Mouse (Mus musculus): ENCODE measurements around the gene Pdcd4.

DNA sequence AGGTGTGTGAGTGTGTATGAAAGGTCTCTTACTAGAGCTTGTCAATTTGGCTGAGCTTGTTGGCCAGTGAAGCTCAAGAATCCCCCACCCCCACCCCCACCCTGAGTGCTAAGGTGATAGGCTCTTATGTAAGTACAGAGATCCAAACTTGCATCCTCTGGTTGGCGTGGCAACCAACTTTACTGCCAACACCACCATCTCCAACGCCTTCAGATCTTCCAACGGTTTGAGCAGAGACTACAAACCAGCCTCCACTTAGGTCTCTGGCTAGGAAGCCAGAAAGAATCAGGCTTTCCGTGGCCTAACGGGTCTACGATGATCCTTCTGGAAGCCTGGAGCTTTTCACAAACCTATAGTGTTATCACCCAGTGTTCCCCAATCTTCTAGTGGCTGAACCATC is 23.9 kb upstream of the Pdcd4 start:
- TF ChIP-seq CTCF (IDR thresholded peaks at IDR 0.05; ENCODE audit: borderline replicate concordance, insufficient read depth, low read depth, low read length): no peak
- no peak for TF ChIP-seq POLR2A (IDR thresholded peaks at IDR 0.05; ENCODE audit: borderline replicate concordance, insufficient read depth, low read length)
